Mouse (Mus musculus) lung, postnatal 0 days (tissue): Measurements from ENCODE around the gene Sod3.

Experiments used
- CTCF ChIP-seq: IDR thresholded peaks from 2 replicates; pipeline ENCODE4 v1.5.1; 2016; ENCODE audit warnings: antibody characterized with exemption, mild to moderate bottlenecking
- EP300 ChIP-seq: IDR thresholded peaks from 2 replicates; pipeline ENCODE4 v1.6.1; 2016; ENCODE audit warnings: antibody characterized with exemption, mild to moderate bottlenecking, control low read depth

GRCm38 (mm10) chr5:52411567-52411966, 48.0 kb downstream of the Sod3 start:
- TF ChIP-seq CTCF (no peak), EP300 (no peak)
